Mouse (Mus musculus): ENCODE measurements around the gene Sema6b. TPM values are rescaled to one million over a fixed set of nuclear protein-coding genes. Genes with fewer than 3 reads are reported as not detected.
"Not testable (repeated sequence)": the region's sequence is repeated elsewhere in the genome, so short reads cannot be mapped to it uniquely, and the experiment has no call there.

The Sema6b gene
- total and polyA plus RNA-seq, 2 experiments from 2014 or later, result 0.81 to 10.4 TPM

DNA sequence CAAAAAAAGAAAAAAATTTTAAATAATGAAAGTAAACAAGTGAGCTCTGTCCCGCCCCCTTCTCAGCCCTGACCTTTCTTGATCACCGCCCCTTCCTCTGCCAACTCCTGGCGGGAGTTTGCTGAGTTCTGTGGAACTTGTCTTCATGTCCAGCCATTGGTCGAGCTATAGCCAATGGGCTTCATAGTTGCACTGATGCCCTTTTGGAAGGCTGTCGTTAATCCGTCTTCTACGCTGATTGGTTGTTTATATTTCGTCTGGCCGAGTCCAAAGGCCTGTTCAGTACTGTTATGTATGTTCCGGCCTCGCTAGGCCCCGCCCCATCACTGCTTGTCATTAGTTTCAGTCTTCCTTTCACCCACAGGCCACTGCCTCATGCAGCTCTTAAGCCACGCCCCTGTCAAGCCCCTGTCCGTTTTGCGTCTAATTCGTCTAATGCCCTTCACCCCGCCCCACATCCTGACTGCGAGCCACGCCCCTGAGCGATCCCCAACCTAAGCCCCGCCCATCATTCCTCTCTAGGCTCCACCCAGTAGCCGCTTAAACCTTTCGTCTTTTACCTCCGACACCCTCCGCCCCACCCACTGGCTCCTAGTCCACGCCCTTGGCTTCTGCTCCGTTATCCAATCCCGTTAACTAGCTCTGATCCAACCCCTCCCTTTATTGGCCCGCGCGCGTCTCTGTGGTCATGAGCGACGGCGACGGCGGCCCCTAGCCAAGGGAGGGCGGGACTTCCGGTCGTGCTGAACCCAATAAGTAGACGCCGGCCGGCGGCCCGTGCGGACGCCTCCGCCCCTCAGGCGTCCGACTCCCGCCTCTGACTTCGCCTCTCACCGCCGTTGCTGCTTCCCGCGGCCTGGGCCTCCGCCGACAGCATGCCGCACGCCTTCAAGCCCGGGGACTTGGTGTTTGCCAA is 61.0 kb downstream of the Sema6b start, which contains the start of gene Hdgfl2:
Hdgfl2 (plus strand) TSS at position 755 of the 916 bp plus-strand sequence.
- Histone ChIP-seq H3K27ac (ENCODE audit: low read depth) (peak within 1 kb of the TSS; percentile 79), H3K36me3 (replicated peaks; ENCODE audit: control insufficient read depth, insufficient read depth, low read length) (peaks cover 17% of the 10 kb centered on the region; the same call in 1 of the 2 replicates), H3K4me2 (ENCODE audit: low read depth, low read length) (peak within 1 kb of the TSS; percentile 96), H3K9me3 (replicated peaks; ENCODE audit: control insufficient read depth, low read length) (no peaks in the 10 kb centered on the region), H3K4me1 (ENCODE audit: control insufficient read depth, insufficient read depth) (peaks cover 18% of the 10 kb centered on the region), H3K9ac (replicated peaks; ENCODE audit: low read depth, low read length) (peak within 1 kb of the TSS; percentile 91), H3K4me3 (ENCODE audit: low read depth, low read length) (peak within 1 kb of the TSS; percentile 88), H3K27me3 (ENCODE audit: control insufficient read depth, insufficient read depth, low read length) (no peaks in the 10 kb centered on the region)
- peak; percentile 90 for ATAC-seq (ENCODE audit: insufficient read depth, low read depth)
- WGBS, result under 1% methylated on average over 61 of the region's 61 CpGs
- peak; percentile 100 for DNase-seq (ENCODE audit: low spot score)
- TF ChIP-seq CTCF (IDR thresholded peaks at IDR 0.05; ENCODE audit: low read depth), result no peak
- 0 out of 2 replicates have a peak, but pooled peaks have one; percentile 64 for TF ChIP-seq EP300 (IDR thresholded peaks at IDR 0.05; ENCODE audit: low read depth)

DNA sequence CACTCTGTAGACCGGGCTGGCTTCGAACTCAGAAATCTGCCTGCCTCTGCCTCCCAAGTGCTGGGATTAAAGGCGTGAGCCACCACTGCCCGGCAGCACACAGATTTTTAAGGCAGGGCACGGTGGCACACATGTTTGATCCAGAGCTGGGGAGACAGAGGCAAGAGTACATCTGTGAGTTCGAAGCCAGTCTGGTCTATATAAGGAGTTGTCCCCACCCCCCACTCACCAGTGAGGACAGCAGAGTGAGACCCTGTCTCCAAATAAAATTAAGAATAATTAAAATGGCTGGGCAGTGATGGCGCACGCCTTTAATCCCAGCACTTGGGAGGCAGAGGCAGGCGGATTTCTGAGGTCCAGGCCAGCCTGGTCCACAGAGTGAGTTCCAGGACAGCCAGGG is 61.8 kb downstream of the Sema6b start:
- Histone ChIP-seq H3K36me3 (replicated peaks; ENCODE audit: control insufficient read depth, insufficient read depth, low read length) (peaks cover 14% of the 10 kb centered on the region; the same call in 1 of the 2 replicates), H3K4me1 (ENCODE audit: control insufficient read depth, insufficient read depth) (peaks cover 21% of the 10 kb centered on the region), H3K4me3 (ENCODE audit: low read depth, low read length) (peak overlapping the region; percentile 30), H3K4me2 (ENCODE audit: low read depth, low read length) (peak overlapping the region; percentile 45), H3K27ac (ENCODE audit: low read depth) (peak overlapping the region; percentile 79)
- not testable (repeated sequence) for H3K9me3 ChIP-seq (replicated peaks; ENCODE audit: control insufficient read depth, low read length); H3K27me3 ChIP-seq (ENCODE audit: control insufficient read depth, insufficient read depth, low read length); DNase-seq (ENCODE audit: low spot score); ATAC-seq (ENCODE audit: insufficient read depth, low read depth); H3K9ac ChIP-seq (replicated peaks; ENCODE audit: low read depth, low read length)
- 64% methylated on average over 9 of the region's 9 CpGs for WGBS

DNA sequence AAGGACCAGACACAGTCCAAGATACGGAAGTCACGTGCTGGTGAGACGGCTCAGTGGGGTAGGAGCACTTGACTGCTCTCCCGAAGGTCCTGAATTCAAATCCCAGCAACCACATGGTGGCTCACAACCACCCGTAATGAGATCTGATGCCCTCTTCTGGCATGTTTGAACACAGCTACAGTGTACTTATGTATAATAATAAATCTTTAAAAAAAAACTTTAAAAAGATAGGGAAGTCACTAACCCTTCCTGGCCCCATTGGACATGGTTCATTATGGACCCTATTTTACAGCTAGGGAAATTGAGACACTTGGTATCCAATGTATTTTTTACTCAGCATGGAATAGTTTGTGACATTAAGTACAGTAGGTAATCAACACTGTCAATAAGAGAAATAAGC is 62.6 kb downstream of the Sema6b start:
- H3K4me2 ChIP-seq (ENCODE audit: low read depth, low read length), result no peak overlapping the region
- H3K4me3 ChIP-seq (ENCODE audit: low read depth, low read length), result no peak overlapping the region
- DNase-seq (ENCODE audit: low spot score) (no peak), ATAC-seq (ENCODE audit: insufficient read depth, low read depth) (no peak)
- WGBS, result 81% methylated on average over 5 of the region's 5 CpGs
- peaks cover 21% of the 10 kb centered on the region for H3K4me1 ChIP-seq (ENCODE audit: control insufficient read depth, insufficient read depth)
- H3K27me3 ChIP-seq (ENCODE audit: control insufficient read depth, insufficient read depth, low read length), result no peaks in the 10 kb centered on the region
- TF ChIP-seq EP300 (IDR thresholded peaks at IDR 0.05; ENCODE audit: low read depth) (no peak), CTCF (IDR thresholded peaks at IDR 0.05; ENCODE audit: low read depth) (no peak)
- H3K36me3 ChIP-seq (replicated peaks; ENCODE audit: control insufficient read depth, insufficient read depth, low read length), result peaks cover 16% of the 10 kb centered on the region
- H3K9ac ChIP-seq (replicated peaks; ENCODE audit: low read depth, low read length), result no peak overlapping the region
- no peaks in the 10 kb centered on the region for H3K9me3 ChIP-seq (replicated peaks; ENCODE audit: control insufficient read depth, low read length)
- H3K27ac ChIP-seq (ENCODE audit: low read depth), result no peak overlapping the region

DNA sequence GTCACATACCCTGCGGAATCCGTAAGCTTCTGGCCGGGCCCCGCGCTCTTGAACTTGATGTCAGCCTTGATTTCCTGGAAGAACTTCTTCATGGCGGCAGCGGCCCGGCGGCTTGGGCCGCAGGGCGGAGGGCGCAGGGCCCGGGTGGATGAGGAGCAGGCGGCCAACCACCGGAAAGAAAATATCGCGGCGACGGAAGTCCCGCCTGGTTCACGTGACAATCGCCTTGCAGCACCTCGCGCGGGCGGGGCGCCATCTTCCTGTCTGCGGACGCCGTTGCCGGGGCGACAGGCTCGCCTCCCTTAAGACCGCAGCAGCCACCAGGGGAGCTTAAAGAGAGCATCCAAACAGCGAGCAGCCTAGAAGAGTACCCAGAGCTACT is 65.3 kb downstream of the Sema6b start, which contains the start of gene Ubxn6:
Ubxn6 (minus strand) TSS at position 202 of the 382 bp plus-strand sequence.
- Histone ChIP-seq H3K4me1 (ENCODE audit: control insufficient read depth, insufficient read depth) (peaks cover 5% of the 10 kb centered on the region; the same call in 1 of the 2 replicates), H3K9me3 (replicated peaks; ENCODE audit: control insufficient read depth, low read length) (no peaks in the 10 kb centered on the region), H3K27ac (ENCODE audit: low read depth) (peak within 1 kb of the TSS; percentile 99), H3K36me3 (replicated peaks; ENCODE audit: control insufficient read depth, insufficient read depth, low read length) (peaks cover 37% of the 10 kb centered on the region), H3K4me3 (ENCODE audit: low read depth, low read length) (peak within 1 kb of the TSS; percentile 86), H3K9ac (replicated peaks; ENCODE audit: low read depth, low read length) (peak within 1 kb of the TSS; percentile 73), H3K4me2 (ENCODE audit: low read depth, low read length) (peak within 1 kb of the TSS; percentile 75), H3K27me3 (ENCODE audit: control insufficient read depth, insufficient read depth, low read length) (no peaks in the 10 kb centered on the region)
- WGBS, result under 1% methylated on average over 35 of the region's 35 CpGs
- ATAC-seq (ENCODE audit: insufficient read depth, low read depth) (peak; percentile 43), DNase-seq (ENCODE audit: low spot score) (peak; percentile 98)
- TF ChIP-seq EP300 (IDR thresholded peaks at IDR 0.05; ENCODE audit: low read depth), result peak; percentile 77
- peak; percentile 33; the same call in 1 of the 2 replicates for TF ChIP-seq CTCF (IDR thresholded peaks at IDR 0.05; ENCODE audit: low read depth)

DNA sequence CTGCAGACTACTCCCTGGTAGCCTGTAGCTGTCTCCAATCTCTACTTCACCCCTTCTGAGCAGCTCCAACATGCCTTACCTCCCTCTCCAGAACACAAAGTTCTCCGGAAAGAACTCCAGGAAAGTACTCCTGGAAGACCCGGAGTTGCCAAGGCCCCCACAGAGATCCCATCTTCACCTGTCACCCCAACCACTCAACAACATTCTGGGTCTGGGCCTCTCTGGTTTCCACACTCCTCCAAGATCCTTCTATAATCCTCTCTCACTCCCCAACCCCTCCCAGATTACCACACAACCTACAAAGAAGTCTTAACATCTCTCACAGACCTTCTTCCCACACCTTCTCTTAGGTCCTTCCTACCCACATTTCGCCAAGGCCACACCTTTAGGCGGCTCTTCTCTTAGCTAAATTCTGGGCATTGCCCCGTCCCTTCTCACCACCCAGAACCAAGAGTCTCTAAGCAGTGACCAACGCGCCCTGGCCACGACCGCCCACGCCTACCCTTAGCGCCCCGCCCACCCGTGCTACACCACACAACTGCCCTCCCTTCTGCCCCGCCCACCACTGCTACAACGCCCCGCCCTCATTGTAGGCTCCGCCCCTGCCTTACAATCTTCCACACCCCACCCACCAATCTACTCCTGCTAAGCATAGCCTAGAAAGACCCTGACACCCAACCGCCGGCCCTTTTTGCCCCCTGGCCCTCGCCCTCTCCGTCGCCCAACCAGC is 65.9 kb downstream of the Sema6b start:
- 7% methylated on average over 22 of the region's 22 CpGs for WGBS
- H3K36me3 ChIP-seq (replicated peaks; ENCODE audit: control insufficient read depth, insufficient read depth, low read length), result peaks cover 43% of the 10 kb centered on the region
- TF ChIP-seq EP300 (IDR thresholded peaks at IDR 0.05; ENCODE audit: low read depth), result no peak
- no peak for TF ChIP-seq CTCF (IDR thresholded peaks at IDR 0.05; ENCODE audit: low read depth)
- peak overlapping the region; percentile 73 for H3K9ac ChIP-seq (replicated peaks; ENCODE audit: low read depth, low read length)
- H3K4me2 ChIP-seq (ENCODE audit: low read depth, low read length), result peak overlapping the region; percentile 75
- no peaks in the 10 kb centered on the region for H3K27me3 ChIP-seq (ENCODE audit: control insufficient read depth, insufficient read depth, low read length)
- peak; percentile 84 for DNase-seq (ENCODE audit: low spot score)
- peak overlapping the region; percentile 86 for H3K4me3 ChIP-seq (ENCODE audit: low read depth, low read length)
- peak overlapping the region; percentile 99 for H3K27ac ChIP-seq (ENCODE audit: low read depth)
- H3K4me1 ChIP-seq (ENCODE audit: control insufficient read depth, insufficient read depth), result peaks cover 5% of the 10 kb centered on the region; the same call in 1 of the 2 replicates
- peak; percentile 31 for ATAC-seq (ENCODE audit: insufficient read depth, low read depth)
- H3K9me3 ChIP-seq (replicated peaks; ENCODE audit: control insufficient read depth, low read length), result no peaks in the 10 kb centered on the region

Small RNA genes within 50 kb of the gene (microRNA-seq; reads per million reads assigned to microRNA genes)
- gene Gm44397, result not detected

Other genes starting within 250 kb of the Sema6b start
- gene Zfp959, start 248.2 kb downstream of the Sema6b start, total RNA-seq (2014; rRNA removed; ENCODE audit: low replicate concordance), result 3.1 and 8.2 TPM in 2 replicates
- gene Zfp959, start 248.2 kb downstream of the Sema6b start, polyA plus RNA-seq (2015; fragmentation: Nextera tagmentation; extraction: Ambion mirVana), result 7.3 and 7.4 TPM in 2 replicates
- 2.9 and 3.8 TPM in 2 replicates for gene Zfp119b, start 190.8 kb downstream of the Sema6b start, total RNA-seq (2014; rRNA removed; ENCODE audit: low replicate concordance)
- gene Zfp119b, start 190.8 kb downstream of the Sema6b start, polyA plus RNA-seq (2015; fragmentation: Nextera tagmentation; extraction: Ambion mirVana), result 5.6 and 6.8 TPM in 2 replicates
- gene Ebi3, start 187.7 kb downstream of the Sema6b start, total RNA-seq (2014; rRNA removed; ENCODE audit: low replicate concordance), result not detected in 2 replicates
- gene Ebi3, start 187.7 kb downstream of the Sema6b start, polyA plus RNA-seq (2015; fragmentation: Nextera tagmentation; extraction: Ambion mirVana), result 0.37 and 1.1 TPM in 2 replicates
- gene Yju2, start 181.2 kb downstream of the Sema6b start, total RNA-seq (2014; rRNA removed; ENCODE audit: low replicate concordance), result 5.9 and 6.4 TPM in 2 replicates
- gene Yju2, start 181.2 kb downstream of the Sema6b start, polyA plus RNA-seq (2015; fragmentation: Nextera tagmentation; extraction: Ambion mirVana), result 12.3 and 12.8 TPM in 2 replicates
- gene Shd, start 169.9 kb downstream of the Sema6b start, total RNA-seq (2014; rRNA removed; ENCODE audit: low replicate concordance), result 7.5 and 11.7 TPM in 2 replicates
- 5.0 and 5.7 TPM in 2 replicates for gene Shd, start 169.9 kb downstream of the Sema6b start, polyA plus RNA-seq (2015; fragmentation: Nextera tagmentation; extraction: Ambion mirVana)
- gene Fsd1, start 153.8 kb downstream of the Sema6b start, total RNA-seq (2014; rRNA removed; ENCODE audit: low replicate concordance), result not detected in 2 replicates
- gene Fsd1, start 153.8 kb downstream of the Sema6b start, polyA plus RNA-seq (2015; fragmentation: Nextera tagmentation; extraction: Ambion mirVana), result 0.26 and 0.51 TPM in 2 replicates
- gene Stap2, start 134.8 kb downstream of the Sema6b start, total RNA-seq (2014; rRNA removed; ENCODE audit: low replicate concordance), result 14.3 and 23.7 TPM in 2 replicates
- gene Stap2, start 134.8 kb downstream of the Sema6b start, polyA plus RNA-seq (2015; fragmentation: Nextera tagmentation; extraction: Ambion mirVana), result 16.0 and 17.2 TPM in 2 replicates
- 100 and 114 TPM in 2 replicates for gene Mpnd, start 134.6 kb downstream of the Sema6b start, total RNA-seq (2014; rRNA removed; ENCODE audit: low replicate concordance)
- 42.5 and 42.9 TPM in 2 replicates for gene Mpnd, start 134.6 kb downstream of the Sema6b start, polyA plus RNA-seq (2015; fragmentation: Nextera tagmentation; extraction: Ambion mirVana)
- 45.8 and 61.1 TPM in 2 replicates for gene Sh3gl1, start 103.7 kb downstream of the Sema6b start, total RNA-seq (2014; rRNA removed; ENCODE audit: low replicate concordance)
- 43.5 and 49.5 TPM in 2 replicates for gene Sh3gl1, start 103.7 kb downstream of the Sema6b start, polyA plus RNA-seq (2015; fragmentation: Nextera tagmentation; extraction: Ambion mirVana)
- gene Chaf1a, start 99.9 kb downstream of the Sema6b start, total RNA-seq (2014; rRNA removed; ENCODE audit: low replicate concordance), result 2.8 and 8.3 TPM in 2 replicates
- gene Chaf1a, start 99.9 kb downstream of the Sema6b start, polyA plus RNA-seq (2015; fragmentation: Nextera tagmentation; extraction: Ambion mirVana), result 2.9 and 3.0 TPM in 2 replicates
- gene Ubxn6, start 65.3 kb downstream of the Sema6b start, total RNA-seq (2014; rRNA removed; ENCODE audit: low replicate concordance), result 67.5 and 68.1 TPM in 2 replicates
- gene Ubxn6, start 65.3 kb downstream of the Sema6b start, polyA plus RNA-seq (2015; fragmentation: Nextera tagmentation; extraction: Ambion mirVana), result 56.2 and 58.2 TPM in 2 replicates
- 23.9 and 35.9 TPM in 2 replicates for gene Hdgfl2, start 60.7 kb downstream of the Sema6b start, total RNA-seq (2014; rRNA removed; ENCODE audit: low replicate concordance)
- 52.1 TPM in 2 replicates for gene Hdgfl2, start 60.7 kb downstream of the Sema6b start, polyA plus RNA-seq (2015; fragmentation: Nextera tagmentation; extraction: Ambion mirVana)
- gene Plin4, start 30.5 kb downstream of the Sema6b start, total RNA-seq (2014; rRNA removed; ENCODE audit: low replicate concordance), result 47.4 and 88.5 TPM in 2 replicates
- 5.9 and 9.4 TPM in 2 replicates for gene Plin4, start 30.5 kb downstream of the Sema6b start, polyA plus RNA-seq (2015; fragmentation: Nextera tagmentation; extraction: Ambion mirVana)
- 23.3 and 58.8 TPM in 2 replicates for gene Plin5, start 22.7 kb downstream of the Sema6b start, total RNA-seq (2014; rRNA removed; ENCODE audit: low replicate concordance)
- gene Plin5, start 22.7 kb downstream of the Sema6b start, polyA plus RNA-seq (2015; fragmentation: Nextera tagmentation; extraction: Ambion mirVana), result 55.7 and 58.3 TPM in 2 replicates
- 4.5 and 5.1 TPM in 2 replicates for gene Lrg1, start 18.3 kb downstream of the Sema6b start, total RNA-seq (2014; rRNA removed; ENCODE audit: low replicate concordance)
- gene Lrg1, start 18.3 kb downstream of the Sema6b start, polyA plus RNA-seq (2015; fragmentation: Nextera tagmentation; extraction: Ambion mirVana), result 9.0 and 10.0 TPM in 2 replicates
- 3.4 and 16.5 TPM in 2 replicates for gene Tnfaip8l1, start 22.1 kb upstream of the Sema6b start, total RNA-seq (2014; rRNA removed; ENCODE audit: low replicate concordance)
- gene Tnfaip8l1, start 22.1 kb upstream of the Sema6b start, polyA plus RNA-seq (2015; fragmentation: Nextera tagmentation; extraction: Ambion mirVana), result 4.9 and 5.6 TPM in 2 replicates
- 42.9 and 43.2 TPM in 2 replicates for gene Mydgf, start 43.6 kb upstream of the Sema6b start, total RNA-seq (2014; rRNA removed; ENCODE audit: low replicate concordance)
- 50.2 and 52.0 TPM in 2 replicates for gene Mydgf, start 43.6 kb upstream of the Sema6b start, polyA plus RNA-seq (2015; fragmentation: Nextera tagmentation; extraction: Ambion mirVana)
- 25.9 and 29.0 TPM in 2 replicates for gene Dpp9, start 78.6 kb upstream of the Sema6b start, total RNA-seq (2014; rRNA removed; ENCODE audit: low replicate concordance)
- gene Dpp9, start 78.6 kb upstream of the Sema6b start, polyA plus RNA-seq (2015; fragmentation: Nextera tagmentation; extraction: Ambion mirVana), result 12.6 and 13.3 TPM in 2 replicates
- gene Fem1a, start 116.5 kb upstream of the Sema6b start, total RNA-seq (2014; rRNA removed; ENCODE audit: low replicate concordance), result 82.1 and 84.3 TPM in 2 replicates
- 29.5 and 37.1 TPM in 2 replicates for gene Fem1a, start 116.5 kb upstream of the Sema6b start, polyA plus RNA-seq (2015; fragmentation: Nextera tagmentation; extraction: Ambion mirVana)
- 12.3 and 13.8 TPM in 2 replicates for gene Ticam1, start 136.4 kb upstream of the Sema6b start, total RNA-seq (2014; rRNA removed; ENCODE audit: low replicate concordance)
- 4.4 and 4.6 TPM in 2 replicates for gene Ticam1, start 136.4 kb upstream of the Sema6b start, polyA plus RNA-seq (2015; fragmentation: Nextera tagmentation; extraction: Ambion mirVana)
- 76.8 and 78.5 TPM in 2 replicates for gene Plin3, start 152.5 kb upstream of the Sema6b start, total RNA-seq (2014; rRNA removed; ENCODE audit: low replicate concordance)
- 70.9 and 73.0 TPM in 2 replicates for gene Plin3, start 152.5 kb upstream of the Sema6b start, polyA plus RNA-seq (2015; fragmentation: Nextera tagmentation; extraction: Ambion mirVana)
- not detected in 2 replicates for gene Arrdc5, start 159.9 kb upstream of the Sema6b start, total RNA-seq (2014; rRNA removed; ENCODE audit: low replicate concordance)
- gene Arrdc5, start 159.9 kb upstream of the Sema6b start, polyA plus RNA-seq (2015; fragmentation: Nextera tagmentation; extraction: Ambion mirVana), result not detected in 2 replicates
- 26.8 and 33.8 TPM in 2 replicates for gene Uhrf1, start 163.0 kb upstream of the Sema6b start, total RNA-seq (2014; rRNA removed; ENCODE audit: low replicate concordance)
- gene Uhrf1, start 163.0 kb upstream of the Sema6b start, polyA plus RNA-seq (2015; fragmentation: Nextera tagmentation; extraction: Ambion mirVana), result 13.2 and 14.4 TPM in 2 replicates
- gene Kdm4b, start 185.7 kb upstream of the Sema6b start, total RNA-seq (2014; rRNA removed; ENCODE audit: low replicate concordance), result 61.8 and 80.4 TPM in 2 replicates
- gene Kdm4b, start 185.7 kb upstream of the Sema6b start, polyA plus RNA-seq (2015; fragmentation: Nextera tagmentation; extraction: Ambion mirVana), result 16.1 and 17.7 TPM in 2 replicates